Mouse (Mus musculus) embryonic facial prominence, embryonic 10.5 days (tissue): Measurements from ENCODE around the gene Gm9611. TPM values are rescaled to one million over a fixed set of nuclear protein-coding genes. Genes with fewer than 3 reads are reported as not detected.
"Not testable (repeated sequence)": the region's sequence is repeated elsewhere in the genome, so short reads cannot be mapped to it uniquely, and the experiment has no call there.

ENCODE experiments used
- DNase-seq: peaks from one replicate; pipeline ENCODE4 v3.0.0-alpha.2; 2017; ENCODE audit warnings: low spot score
- H3K27ac ChIP-seq: fragments of 300-500 bp; sonication (generic); replicated peaks from 2 replicates; pipeline ENCODE4 v1.5.1; 2016; ENCODE audit warnings: mild to moderate bottlenecking
- H3K27me3 ChIP-seq: fragments of 300-500 bp; sonication (generic); replicated peaks from 2 replicates; pipeline ENCODE4 v1.6.1; 2016; ENCODE audit warnings: low read depth, mild to moderate bottlenecking; ENCODE audit not compliant: poor library complexity, severe bottlenecking
- H3K36me3 ChIP-seq: fragments of 300-500 bp; sonication (generic); replicated peaks from 2 replicates; pipeline ENCODE4 v1.6.1; 2016; ENCODE audit warnings: mild to moderate bottlenecking, moderate library complexity
- H3K4me1 ChIP-seq: fragments of 300-500 bp; sonication (generic); 2 replicates; pipeline ENCODE4 v1.6.1; 2016
- H3K4me3 ChIP-seq: fragments of 300-500 bp; sonication (generic); 2 replicates; pipeline ENCODE4 v1.5.1; 2016; ENCODE audit warnings: mild to moderate bottlenecking, moderate library complexity
- H3K9me3 ChIP-seq: fragments of 300-500 bp; sonication (generic); 2 replicates; pipeline ENCODE4 v1.6.1; 2016; ENCODE audit warnings: mild to moderate bottlenecking
- WGBS: fragments of 180-500 bp; shearing (Covaris S2); methylation state at CpG from one replicate; pipeline ENCODE4 v1.1.7; 2016; 5-methylcytosine and 5-hydroxymethylcytosine counted together
- microRNA-seq: library from miRNA; unstranded; fragments of <30 nt; microRNA quantifications from one replicate; pipeline ENCODE4, GENCODE M21; 2017
- polyA plus RNA-seq: library from polyadenylated mRNA; unstranded; fragments of >200 nt; fragmentation: Nextera tagmentation; extraction: Ambion mirVana; gene quantifications from 2 replicates; pipeline ENCODE4 v1.2.1, GENCODE M21; 2016

The Gm9611 gene
- not detected in 2 replicates for polyA plus RNA-seq

GRCm38 (mm10) chr14:42297258-42297657, at the start of gene Gm9611:
Gene Gm9611 (minus strand): TSS chr14:42297358.
- not testable (repeated sequence) for H3K4me1 ChIP-seq, H3K27ac ChIP-seq, H3K27me3 ChIP-seq, H3K9me3 ChIP-seq, H3K36me3 ChIP-seq, H3K4me3 ChIP-seq, DNase-seq
- 86% methylated on average over 1 of the region's 3 CpGs for WGBS

- not testable (repeated sequence) for DNase-seq, H3K27ac ChIP-seq, H3K9me3 ChIP-seq, H3K27me3 ChIP-seq, H3K4me1 ChIP-seq, H3K36me3 ChIP-seq, H3K4me3 ChIP-seq
- 100% methylated on average over 1 of the region's 1 CpGs for WGBS
These were observed 12.8 kb upstream of the Gm9611 start, which contains the start of gene Gm7995 for GRCm38 (mm10) chr14:42309910-42310309. Gene Gm7995 (plus strand): TSS chr14:42310210.

- H3K4me3 ChIP-seq, H3K27ac ChIP-seq, H3K27me3 ChIP-seq, DNase-seq, H3K4me1 ChIP-seq, H3K9me3 ChIP-seq, H3K36me3 ChIP-seq: not testable (repeated sequence)
- WGBS, result 91% methylated on average over 1 of the region's 3 CpGs
These were observed 37.2 kb downstream of the Gm9611 start, which contains the start of gene Gm17026 for GRCm38 (mm10) chr14:42259948-42260347. Gene Gm17026 (minus strand): TSS chr14:42260048.

Small RNA genes within 50 kb of the gene (microRNA-seq; reads per million reads assigned to microRNA genes)
- not detected for gene Gm25208
- gene Gm25892, result not detected

Other genes with a start within 250 kb of the Gm9611 start
- gene Gm7951, start 180.0 kb downstream of the Gm9611 start, polyA plus RNA-seq, result not detected in 2 replicates
- gene Gm17027, start 134.7 kb downstream of the Gm9611 start, polyA plus RNA-seq, result not detected in 2 replicates
- gene Gm3573, start 106.6 kb downstream of the Gm9611 start, polyA plus RNA-seq, result not detected in 2 replicates
- gene Gm17026, start 37.3 kb downstream of the Gm9611 start, polyA plus RNA-seq, result not detected in 2 replicates
- not detected in 2 replicates for gene Gm7995, start 12.9 kb upstream of the Gm9611 start, polyA plus RNA-seq
- not detected in 2 replicates for gene Gm8005, start 142.3 kb upstream of the Gm9611 start, polyA plus RNA-seq
- gene Gm8011, start 166.5 kb upstream of the Gm9611 start, polyA plus RNA-seq, result not detected in 2 replicates
- not detected in 2 replicates for gene Gm8020, start 205.0 kb upstream of the Gm9611 start, polyA plus RNA-seq
- gene Gm8024, start 226.9 kb upstream of the Gm9611 start, polyA plus RNA-seq, result not detected in 2 replicates